Mouse (Mus musculus) liver (tissue): Measurements from ENCODE around the gene Tctn3.
"Not testable (repeated sequence)": the region's sequence is repeated elsewhere in the genome, so short reads cannot be mapped to it uniquely, and the experiment has no call there.

Experiments used
- DNase-seq: peaks from one replicate; pipeline ENCODE4 v3.0.0-alpha.2; 2020; ENCODE audit warnings: mixed read lengths

Tctn3 gene

DNA sequence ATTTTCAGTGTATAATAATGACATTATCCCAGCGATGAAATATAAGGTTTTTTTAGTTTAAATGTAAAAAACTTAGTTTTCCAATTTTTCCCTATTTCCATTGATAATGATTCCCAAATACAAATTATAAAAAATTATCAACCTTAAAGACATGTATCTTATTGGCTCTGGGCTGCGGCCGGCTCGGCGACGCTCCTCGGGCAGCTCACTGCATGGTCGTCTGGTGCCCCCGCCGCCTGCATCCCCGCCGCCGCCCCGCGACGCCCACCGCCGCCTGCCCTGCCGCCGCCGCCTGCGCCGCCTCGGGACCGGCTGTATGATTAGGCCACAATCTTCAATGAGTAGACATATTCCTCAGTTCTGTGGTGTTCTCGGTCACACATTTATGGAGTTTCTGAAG, 9.6 kb upstream of the Tctn3 start:
- DNase-seq, result not testable (repeated sequence)

DNA sequence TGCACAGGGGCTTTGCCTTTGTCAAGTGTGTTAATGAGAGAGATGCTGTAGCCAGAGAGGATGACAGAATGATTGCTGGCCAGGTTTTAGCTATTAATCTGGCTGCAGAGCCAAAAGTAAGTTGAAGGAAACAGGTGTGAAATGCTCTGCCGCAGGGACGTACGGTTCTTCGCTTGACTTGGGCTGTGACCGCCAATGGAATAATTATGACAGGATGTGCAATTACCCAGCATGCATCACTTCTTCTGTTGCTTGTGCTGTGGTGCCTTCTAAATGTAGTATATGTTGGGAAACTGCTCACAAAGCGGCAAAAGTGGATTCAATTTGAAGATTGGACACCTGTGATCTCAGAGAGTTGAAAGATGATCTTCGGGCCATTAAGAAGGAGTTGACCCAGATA, 4.0 kb upstream of the Tctn3 start:
- no peak for DNase-seq

- DNase-seq, result no peak
Measured at GRCm38 (mm10) chr19:40614811-40615210, 2.8 kb upstream of the Tctn3 start.

DNA sequence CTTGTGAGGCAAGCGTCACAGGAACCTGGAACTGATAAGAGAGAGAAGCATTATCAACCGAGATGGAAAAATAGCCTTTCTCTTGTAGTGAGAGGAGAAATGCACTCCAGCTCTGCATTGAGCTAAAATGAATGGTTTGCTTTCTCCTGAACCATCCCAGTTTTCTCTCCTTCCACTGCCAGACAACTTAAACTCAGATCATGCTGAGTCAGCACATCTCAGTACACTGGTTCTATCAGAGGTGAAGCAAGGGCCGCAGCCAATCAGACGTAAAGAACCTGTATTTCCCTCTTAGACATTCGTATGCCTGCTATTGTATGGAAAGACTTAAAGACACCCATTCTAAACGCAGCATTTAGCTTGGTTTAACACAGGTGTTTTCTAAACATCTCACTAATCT, 4.4 kb downstream of the Tctn3 start:
- DNase-seq, result no peak

DNA sequence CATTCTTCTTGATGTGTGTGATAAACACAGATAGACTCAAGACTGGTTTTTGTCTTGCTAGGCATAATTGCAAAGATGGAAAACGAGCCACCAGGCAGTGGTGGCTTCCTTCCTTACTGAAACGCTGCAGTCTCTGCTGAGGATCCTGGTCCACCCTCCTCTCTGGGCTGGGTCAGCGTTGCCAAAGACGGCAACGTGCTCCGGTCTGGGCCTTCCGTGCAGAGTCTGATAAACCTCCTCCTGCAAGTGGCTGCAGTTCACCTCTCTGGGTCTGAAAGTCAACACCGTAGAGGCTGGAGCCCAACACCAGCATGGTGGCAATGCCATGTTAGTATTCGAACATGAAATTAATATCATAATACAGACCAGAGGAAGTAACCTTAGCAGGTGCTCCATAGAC, 6.8 kb downstream of the Tctn3 start:
- no peak for DNase-seq

DNA sequence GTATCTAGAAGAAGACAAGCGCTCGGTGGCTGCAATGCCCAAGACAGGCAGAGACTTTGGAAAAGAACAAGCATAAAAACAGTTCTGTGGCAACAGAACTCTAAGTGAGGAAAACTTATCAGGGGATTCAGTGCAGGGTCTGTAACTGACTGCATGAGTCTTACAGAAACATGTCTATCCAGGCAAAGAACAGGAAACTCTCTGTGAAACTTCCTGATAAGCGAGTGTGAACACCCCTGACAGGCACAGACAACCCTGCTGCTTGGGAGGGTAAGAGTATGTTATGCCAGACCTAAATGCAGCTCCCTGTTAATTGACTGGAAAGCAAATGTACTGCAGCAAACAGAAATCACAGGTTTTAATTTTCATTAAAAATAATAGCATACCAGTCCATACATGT, 10.2 kb downstream of the Tctn3 start:
- no peak for DNase-seq

GRCm38 (mm10) chr19:40600846-40601245, 11.2 kb downstream of the Tctn3 start:
- not testable (repeated sequence) for DNase-seq

GRCm38 (mm10) chr19:40595831-40596230, 16.2 kb downstream of the Tctn3 start:
- no peak for DNase-seq

DNA sequence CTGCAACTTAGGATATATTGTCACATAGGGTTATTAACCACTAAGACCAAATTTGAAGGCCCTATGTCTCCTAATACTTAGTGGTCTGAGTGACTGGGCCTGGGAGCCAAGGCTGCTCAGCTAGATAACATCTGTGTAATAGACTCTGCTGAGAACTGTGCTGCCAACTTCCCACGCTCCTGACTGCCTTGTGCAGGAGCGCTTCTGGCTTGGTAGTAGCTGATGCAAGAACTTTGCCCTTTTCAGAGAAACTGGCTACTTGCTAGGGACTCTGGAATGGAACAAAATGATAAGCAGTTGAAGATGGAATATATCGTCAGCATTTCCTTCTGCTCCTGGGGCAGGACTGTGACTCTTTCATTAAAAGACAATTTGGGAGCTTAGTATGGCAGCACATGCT, 16.8 kb downstream of the Tctn3 start:
- no peak for DNase-seq

GRCm38 (mm10) chr19:40589530-40589880, 22.5 kb downstream of the Tctn3 start:
- DNase-seq, result no peak

DNA sequence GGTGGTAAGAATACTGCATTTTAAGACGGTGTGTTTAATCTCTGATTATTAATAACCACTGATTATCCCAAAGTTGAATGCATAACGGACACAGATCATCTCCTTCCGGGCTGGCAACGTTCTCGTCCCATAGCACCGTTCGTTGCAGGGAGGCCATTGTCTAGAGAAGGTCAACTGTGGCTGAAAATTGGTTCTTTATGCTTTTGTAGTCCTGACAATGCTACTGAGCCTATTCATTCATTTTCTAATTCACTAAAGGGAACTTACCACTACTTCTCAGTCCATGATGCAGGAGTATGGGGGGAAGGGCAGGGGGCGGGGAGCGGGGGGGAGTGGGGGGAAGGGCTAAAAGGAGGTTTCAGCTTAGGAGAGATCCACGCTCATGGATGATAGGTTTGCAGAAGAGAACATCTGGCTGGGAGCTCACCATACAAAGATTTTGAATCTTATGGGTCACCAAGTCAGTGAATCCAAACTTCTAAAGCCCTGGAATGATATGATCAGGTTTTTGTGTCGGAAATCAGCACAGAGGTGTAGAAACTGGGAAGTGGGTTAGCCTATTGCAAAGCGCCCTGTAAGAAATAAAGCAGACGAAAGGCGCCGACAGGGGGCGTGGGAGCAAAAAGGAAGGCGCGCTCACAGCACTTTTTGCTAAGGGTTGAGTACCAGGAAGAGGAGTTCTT, 23.0 kb downstream of the Tctn3 start:
- DNase-seq, result peak; percentile 91

GRCm38 (mm10) chr19:40588293-40588654, 23.8 kb downstream of the Tctn3 start, which contains the start of gene Aldh18a1:
Gene Aldh18a1 (minus strand): TSS chr19:40588463.
- DNase-seq, result peak; percentile 90

GRCm38 (mm10) chr19:40587491-40588292, 24.3 kb downstream of the Tctn3 start:
- DNase-seq, result no peak

DNA sequence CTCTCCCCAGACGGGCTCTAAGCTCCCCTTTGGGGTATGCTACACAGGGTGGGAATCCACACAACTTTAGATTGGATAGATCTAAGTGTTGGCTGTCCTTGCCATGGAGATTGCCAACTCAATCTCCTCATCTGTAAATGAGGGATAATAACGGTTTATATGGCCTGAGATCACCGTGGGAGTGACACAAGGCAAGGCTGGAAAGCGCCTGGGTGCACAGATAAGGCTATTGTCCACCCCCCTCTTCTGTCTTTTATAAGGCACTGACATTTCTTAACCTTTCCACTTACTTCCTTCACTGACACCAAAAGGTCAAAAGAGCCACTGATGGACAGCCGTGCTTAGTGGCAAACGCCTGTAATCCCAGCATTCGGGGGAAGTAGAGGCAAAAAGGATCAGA, 25.1 kb downstream of the Tctn3 start:
- DNase-seq, result peak; percentile 34

DNA sequence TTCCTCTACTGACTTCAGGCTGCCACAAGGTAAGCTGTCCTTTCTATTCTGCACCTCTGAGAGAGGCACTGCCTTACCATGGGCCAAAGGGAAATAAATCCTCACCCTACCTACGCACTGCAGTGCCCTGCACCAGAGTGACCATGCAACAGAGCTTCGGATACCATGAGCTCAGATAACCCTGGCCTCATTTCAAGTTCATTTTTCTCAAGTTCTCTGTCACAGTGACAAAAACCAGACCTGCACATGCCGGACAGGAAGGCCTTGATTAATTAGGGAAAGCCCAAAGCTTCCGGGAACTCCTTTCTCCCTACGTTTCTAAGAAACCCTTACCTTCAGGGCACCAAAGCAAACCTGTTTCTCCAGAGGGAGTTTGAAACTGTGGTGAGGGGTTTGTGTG, 30.4 kb downstream of the Tctn3 start:
- DNase-seq, result no peak

DNA sequence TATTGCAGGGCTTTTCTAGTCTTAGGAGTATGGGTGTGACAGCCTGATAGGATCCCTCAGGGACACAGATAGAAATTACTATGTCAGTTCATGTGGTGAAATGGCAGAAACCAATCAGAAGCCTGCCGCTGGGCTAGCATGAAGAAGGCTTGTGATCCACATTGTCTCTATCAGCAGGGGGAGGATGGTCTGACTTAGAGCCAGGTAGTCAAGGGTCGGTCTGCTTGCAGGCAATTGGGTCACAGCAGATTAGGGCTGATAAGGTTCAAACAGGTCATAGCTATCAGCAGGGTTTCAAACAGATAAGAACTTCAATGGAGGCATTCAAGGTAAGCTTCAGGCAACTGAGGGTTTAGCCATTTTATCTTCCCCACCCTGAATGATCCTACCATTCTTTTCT, 31.1 kb downstream of the Tctn3 start:
- no peak for DNase-seq

GRCm38 (mm10) chr19:40575438-40575837, 36.6 kb downstream of the Tctn3 start:
- DNase-seq, result no peak

- DNase-seq, result no peak
Measured at GRCm38 (mm10) chr19:40570726-40571125, 41.3 kb downstream of the Tctn3 start.

- DNase-seq, result no peak
Measured at GRCm38 (mm10) chr19:40567616-40568015, 44.4 kb downstream of the Tctn3 start.

DNA sequence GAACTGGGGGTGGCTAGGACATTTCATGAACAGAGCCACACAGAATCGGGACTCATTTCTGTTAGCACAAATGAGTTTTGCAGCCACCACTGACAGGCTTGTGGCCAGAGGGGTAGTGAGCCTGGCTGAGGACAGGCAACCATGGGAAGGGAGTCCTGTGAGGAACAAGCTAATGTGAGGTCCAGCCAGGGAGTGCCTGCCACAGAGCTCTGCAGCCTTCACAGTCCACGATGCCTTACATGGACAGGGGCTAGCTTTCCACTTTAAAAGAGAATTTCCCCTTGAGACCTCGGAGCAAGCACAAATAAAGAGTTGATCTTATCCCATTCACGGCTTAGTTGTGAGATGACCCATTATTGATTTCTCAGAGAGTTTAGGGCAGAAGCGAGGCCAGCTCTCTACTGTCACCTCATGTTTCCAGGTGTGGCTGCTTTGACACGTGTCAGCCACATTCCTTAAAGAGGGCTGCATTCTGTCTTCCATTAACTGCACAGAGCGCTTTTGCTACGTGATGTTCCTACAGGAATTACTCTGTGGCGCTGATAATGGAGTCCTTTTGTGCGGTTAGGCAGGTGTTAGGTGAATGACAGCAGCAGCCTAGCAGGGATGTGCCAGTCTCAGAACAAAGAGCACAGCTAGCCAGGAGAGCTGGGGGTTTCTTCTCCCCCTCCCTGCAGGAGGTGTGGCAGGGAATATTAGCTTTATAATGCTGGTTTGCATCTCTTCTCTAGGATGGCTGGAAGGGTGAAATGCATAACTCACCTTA, 48.0 kb downstream of the Tctn3 start:
- no peak for DNase-seq

DNA sequence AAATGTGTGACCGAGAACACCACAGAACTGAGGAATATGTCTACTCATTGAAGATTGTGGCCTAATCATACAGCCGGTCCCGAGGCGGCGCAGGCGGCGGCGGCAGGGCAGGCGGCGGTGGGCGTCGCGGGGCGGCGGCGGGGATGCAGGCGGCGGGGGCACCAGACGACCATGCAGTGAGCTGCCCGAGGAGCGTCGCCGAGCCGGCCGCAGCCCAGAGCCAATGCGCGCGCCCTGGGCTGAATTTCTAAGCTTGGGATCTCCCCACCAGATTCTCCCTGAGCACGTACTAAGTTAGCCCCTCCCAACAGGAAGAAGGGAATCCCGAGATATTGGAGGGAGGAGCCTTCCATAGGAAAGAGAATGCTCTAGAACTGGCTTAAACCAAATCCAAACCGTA, 50.5 kb downstream of the Tctn3 start:
- DNase-seq, result not testable (repeated sequence)

DNA sequence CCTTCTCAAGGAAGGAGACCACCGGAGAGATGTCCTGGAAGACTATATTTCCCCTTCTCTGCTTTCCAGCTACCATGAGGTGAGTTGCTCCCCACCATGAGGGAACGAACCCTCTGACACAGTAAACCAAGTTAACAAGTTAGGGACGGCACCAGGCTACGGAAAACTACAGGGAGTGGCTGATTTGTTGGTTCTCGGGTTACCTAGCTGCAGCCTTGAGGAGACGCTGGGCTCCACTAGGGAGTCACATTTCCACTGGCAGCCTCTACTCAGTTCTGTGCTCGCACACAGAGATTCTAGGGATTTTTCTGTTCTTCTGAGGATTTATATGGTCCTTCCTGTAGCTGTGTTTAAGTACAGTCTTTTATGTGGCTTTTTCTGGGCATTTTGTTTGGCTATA, 56.0 kb downstream of the Tctn3 start:
- DNase-seq, result no peak

- DNase-seq, result no peak
Measured at GRCm38 (mm10) chr19:40555136-40555535, 56.9 kb downstream of the Tctn3 start.

- DNase-seq, result no peak
Measured at GRCm38 (mm10) chr19:40554343-40554742, 57.7 kb downstream of the Tctn3 start.
